Mouse (Mus musculus) embryo, embryonic 11.5 days (tissue): Measurements from ENCODE around the gene Vmn2r62.
"Not testable (repeated sequence)": the region's sequence is repeated elsewhere in the genome, so short reads cannot be mapped to it uniquely, and the experiment has no call there.

Source experiments
- DNase-seq: peaks from one replicate; pipeline ENCODE4 v3.0.0-alpha.2; 2012; ENCODE audit warnings: low read depth, low spot score

The Vmn2r62 gene

GRCm38 (mm10) chr7:42793425-42793824 is at the start of gene Vmn2r62:
Vmn2r62 (minus strand) TSS chr7:42793525.
- DNase-seq = not testable (repeated sequence)

GRCm38 (mm10) chr7:42838366-42838765 is 45.0 kb upstream of the Vmn2r62 start:
- DNase-seq = not testable (repeated sequence)

- no peak for DNase-seq
These were observed 38.9 kb upstream of the Vmn2r62 start for GRCm38 (mm10) chr7:42832221-42832620.

- no peak for DNase-seq
These were observed 43.5 kb downstream of the Vmn2r62 start for GRCm38 (mm10) chr7:42749836-42750235.

- no peak for DNase-seq
These were observed 54.7 kb downstream of the Vmn2r62 start for GRCm38 (mm10) chr7:42738536-42739210.

GRCm38 (mm10) chr7:42726917-42727316 is 66.4 kb downstream of the Vmn2r62 start, which contains the start of gene Gm17067:
Gm17067 (minus strand) TSS chr7:42727017.
- not testable (repeated sequence) for DNase-seq
